Mouse (Mus musculus): Measurements from ENCODE around the gene Usp39. TPM values are rescaled to one million over a fixed set of nuclear protein-coding genes. Genes with fewer than 3 reads are reported as not detected.

Usp39 gene
- total and polyA plus RNA-seq, 2 experiments from 2014 or later: 39.0 to 52.6 TPM

- WGBS: 87% methylated on average over 7 of the region's 7 CpGs
- no peak for ATAC-seq
- no peak for TF ChIP-seq CTCF (IDR thresholded peaks at IDR 0.05; ENCODE audit: low read depth)
Observed at GRCm38 (mm10) chr6:72279505-72279904, 65.5 kb downstream of the Usp39 start.

GRCm38 (mm10) chr6:72278835-72279234, 66.1 kb downstream of the Usp39 start:
- TF ChIP-seq CTCF (IDR thresholded peaks at IDR 0.05; ENCODE audit: low read depth): no peak
- no peaks in the 10 kb centered on the region for H3K36me3 ChIP-seq (ENCODE audit: insufficient read depth)
- H3K4me3 ChIP-seq (ENCODE audit: low read depth, low read length): no peak overlapping the region
- no peak for ATAC-seq
- H3K27me3 ChIP-seq (ENCODE audit: insufficient read depth, low read length): no peaks in the 10 kb centered on the region
- H3K4me2 ChIP-seq (ENCODE audit: low read depth): no peak overlapping the region
- no peak overlapping the region for H3K27ac ChIP-seq (ENCODE audit: low read depth, low read length)
- H3K4me1 ChIP-seq (ENCODE audit: insufficient read depth): no peaks in the 10 kb centered on the region
- H3K9me3 ChIP-seq (ENCODE audit: low read length): no peaks in the 10 kb centered on the region
- DNase-seq: no peak
- 74% methylated on average over 4 of the region's 4 CpGs for WGBS
- no peak overlapping the region for H3K9ac ChIP-seq

More at GRCm38 (mm10) chr6:72279505-72279904, 65.5 kb downstream of the Usp39 start:
- Histone ChIP-seq H3K27me3 (ENCODE audit: insufficient read depth, low read length) (no peaks in the 10 kb centered on the region), H3K4me3 (ENCODE audit: low read depth, low read length) (no peak overlapping the region), H3K36me3 (ENCODE audit: insufficient read depth) (no peaks in the 10 kb centered on the region), H3K4me1 (ENCODE audit: insufficient read depth) (no peaks in the 10 kb centered on the region), H3K9ac (no peak overlapping the region), H3K4me2 (ENCODE audit: low read depth) (no peak overlapping the region), H3K9me3 (ENCODE audit: low read length) (no peaks in the 10 kb centered on the region), H3K27ac (ENCODE audit: low read depth, low read length) (no peak overlapping the region)
- no peak for DNase-seq

DNA sequence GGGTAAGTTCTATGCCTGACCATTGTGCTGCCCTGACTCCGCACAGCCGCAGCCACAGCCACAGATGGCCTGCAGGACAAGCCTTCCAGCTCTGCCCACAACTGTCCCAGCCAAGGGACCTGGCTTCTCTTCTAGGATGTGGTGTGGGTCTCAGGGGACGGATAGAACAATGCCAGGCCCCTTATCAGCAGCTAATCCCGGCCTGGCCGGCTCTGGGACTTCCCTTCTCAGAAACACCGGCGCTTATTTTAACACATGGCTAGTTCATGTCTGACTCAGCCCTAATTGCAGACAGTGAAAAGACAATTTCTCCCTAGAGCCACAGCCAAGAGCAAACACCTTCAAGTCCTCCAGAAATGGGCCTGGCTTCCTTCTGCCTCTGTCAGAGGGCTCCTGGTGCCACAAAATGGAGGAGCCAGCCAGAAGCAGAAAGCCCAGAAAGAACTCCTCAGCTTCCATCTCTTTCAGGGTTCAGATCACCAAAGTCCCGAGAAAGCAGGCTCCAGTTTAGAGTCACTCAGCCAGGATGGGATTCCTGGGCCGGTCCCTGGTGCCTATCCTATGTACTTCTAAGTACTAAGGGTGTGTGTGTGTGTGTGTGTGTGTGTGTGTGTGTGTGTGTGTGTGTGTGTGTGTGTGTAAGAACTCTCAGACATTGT, 67.3 kb downstream of the Usp39 start:
- WGBS: 76% methylated on average over 9 of the region's 9 CpGs

DNA sequence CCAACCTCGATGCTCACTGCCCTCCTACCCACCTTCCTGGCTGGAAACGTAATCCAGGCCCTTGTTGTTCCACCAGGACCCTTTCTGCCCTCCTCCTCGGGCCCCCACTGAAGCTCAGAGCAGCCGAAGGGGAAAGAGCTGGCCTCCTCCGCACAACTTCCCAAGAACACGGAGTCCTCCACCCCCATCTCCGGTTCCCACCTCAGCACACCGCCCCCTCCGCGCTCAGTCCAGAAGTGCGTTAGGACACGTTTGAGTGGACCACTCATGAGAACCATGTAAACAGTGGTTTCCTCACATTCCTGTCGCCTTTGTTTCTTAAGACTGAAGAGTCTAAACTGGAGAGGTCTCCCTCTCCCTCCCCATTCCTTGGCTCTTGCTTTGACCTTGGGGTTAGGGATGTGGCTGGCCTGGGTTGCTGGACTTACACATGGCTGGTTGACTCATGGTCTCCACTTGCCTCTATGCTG, 68.0 kb downstream of the Usp39 start:
- 84% methylated on average over 13 of the region's 13 CpGs for WGBS
- no peaks in the 10 kb centered on the region for H3K36me3 ChIP-seq (ENCODE audit: insufficient read depth)
- no peak overlapping the region for H3K27ac ChIP-seq (ENCODE audit: low read depth, low read length)
- H3K9me3 ChIP-seq (ENCODE audit: low read length): no peaks in the 10 kb centered on the region
- no peaks in the 10 kb centered on the region for H3K27me3 ChIP-seq (ENCODE audit: insufficient read depth, low read length)
- no peak overlapping the region for H3K9ac ChIP-seq
- ATAC-seq (no peak), DNase-seq (no peak)
- H3K4me1 ChIP-seq (ENCODE audit: insufficient read depth): no peaks in the 10 kb centered on the region
- no peak overlapping the region for H3K4me3 ChIP-seq (ENCODE audit: low read depth, low read length)
- no peak for TF ChIP-seq CTCF (IDR thresholded peaks at IDR 0.05; ENCODE audit: low read depth)
- H3K4me2 ChIP-seq (ENCODE audit: low read depth): no peak overlapping the region

More for the DNA sequence above, 67.3 kb downstream of the Usp39 start:
- no peaks in the 10 kb centered on the region for H3K9me3 ChIP-seq (ENCODE audit: low read length)
- no peak for ATAC-seq
- H3K4me2 ChIP-seq (ENCODE audit: low read depth): no peak overlapping the region
- no peak for DNase-seq
- H3K4me3 ChIP-seq (ENCODE audit: low read depth, low read length): no peak overlapping the region
- no peak for TF ChIP-seq CTCF (IDR thresholded peaks at IDR 0.05; ENCODE audit: low read depth)
- no peak overlapping the region for H3K27ac ChIP-seq (ENCODE audit: low read depth, low read length)
- H3K9ac ChIP-seq: no peak overlapping the region
- no peaks in the 10 kb centered on the region for H3K4me1 ChIP-seq (ENCODE audit: insufficient read depth)
- H3K27me3 ChIP-seq (ENCODE audit: insufficient read depth, low read length): no peaks in the 10 kb centered on the region
- H3K36me3 ChIP-seq (ENCODE audit: insufficient read depth): no peaks in the 10 kb centered on the region

DNA sequence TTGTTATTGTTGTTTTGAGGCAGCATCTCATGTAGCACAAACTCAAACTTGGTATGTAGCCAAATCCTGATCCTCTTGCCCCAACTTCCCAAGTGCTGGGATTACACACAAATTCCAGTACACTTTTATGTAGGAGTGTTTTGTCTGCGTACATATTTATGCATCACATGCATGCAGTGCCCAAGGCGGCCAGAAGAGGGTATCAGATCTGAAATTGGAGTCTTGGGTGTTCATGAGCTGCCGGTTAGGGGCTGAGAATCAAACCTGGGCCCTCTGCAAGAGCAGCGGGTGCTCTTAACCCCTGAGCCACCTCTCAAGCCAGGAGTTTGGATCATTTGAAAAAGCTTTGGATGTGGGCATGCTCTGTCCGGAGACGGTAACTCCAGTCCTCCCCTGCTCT, 68.8 kb downstream of the Usp39 start:
- H3K27ac ChIP-seq (ENCODE audit: low read depth, low read length): no peak overlapping the region

DNA sequence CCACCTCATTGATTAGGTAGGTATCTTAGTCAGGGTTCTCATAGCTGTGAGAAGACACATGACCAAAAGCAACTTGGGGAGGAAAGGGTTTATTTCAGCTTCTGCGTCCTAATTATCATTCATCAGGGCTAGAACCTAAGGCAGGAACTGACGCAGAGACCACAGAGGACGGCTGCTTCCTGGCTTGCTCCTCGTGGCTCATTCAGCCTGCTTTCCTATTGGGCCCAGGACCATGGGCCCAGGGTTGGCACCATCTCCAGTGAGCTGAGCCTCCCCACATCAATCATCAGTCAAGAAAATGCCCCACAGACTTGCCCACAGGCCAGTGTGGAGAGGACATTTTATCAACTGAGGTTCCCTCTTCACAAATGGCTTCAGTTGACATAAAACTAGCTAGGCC, 69.5 kb downstream of the Usp39 start:
- Histone ChIP-seq H3K36me3 (ENCODE audit: insufficient read depth) (no peaks in the 10 kb centered on the region), H3K4me3 (ENCODE audit: low read depth, low read length) (no peak overlapping the region), H3K9ac (no peak overlapping the region), H3K27ac (ENCODE audit: low read depth, low read length) (no peak overlapping the region), H3K27me3 (ENCODE audit: insufficient read depth, low read length) (no peaks in the 10 kb centered on the region), H3K9me3 (ENCODE audit: low read length) (no peaks in the 10 kb centered on the region), H3K4me1 (ENCODE audit: insufficient read depth) (peaks cover 1% of the 10 kb centered on the region; the same call in 1 of the 2 replicates), H3K4me2 (ENCODE audit: low read depth) (no peak overlapping the region)
- no peak for DNase-seq
- TF ChIP-seq CTCF (IDR thresholded peaks at IDR 0.05; ENCODE audit: low read depth): no peak
- ATAC-seq: no peak
- 75% methylated on average over 4 of the region's 4 CpGs for WGBS

More for the DNA sequence above, 68.8 kb downstream of the Usp39 start:
- H3K27me3 ChIP-seq (ENCODE audit: insufficient read depth, low read length): no peaks in the 10 kb centered on the region
- H3K4me2 ChIP-seq (ENCODE audit: low read depth): no peak overlapping the region
- WGBS: 92% methylated on average over 6 of the region's 6 CpGs
- ATAC-seq: no peak
- no peak for DNase-seq
- H3K9ac ChIP-seq: no peak overlapping the region
- no peaks in the 10 kb centered on the region for H3K4me1 ChIP-seq (ENCODE audit: insufficient read depth)
- H3K4me3 ChIP-seq (ENCODE audit: low read depth, low read length): no peak overlapping the region
- no peaks in the 10 kb centered on the region for H3K36me3 ChIP-seq (ENCODE audit: insufficient read depth)
- H3K9me3 ChIP-seq (ENCODE audit: low read length): no peaks in the 10 kb centered on the region
- TF ChIP-seq CTCF (IDR thresholded peaks at IDR 0.05; ENCODE audit: low read depth): no peak

- Histone ChIP-seq H3K27me3 (ENCODE audit: insufficient read depth, low read length) (no peaks in the 10 kb centered on the region), H3K4me3 (ENCODE audit: low read depth, low read length) (no peak overlapping the region), H3K27ac (ENCODE audit: low read depth, low read length) (no peak overlapping the region), H3K36me3 (ENCODE audit: insufficient read depth) (no peaks in the 10 kb centered on the region), H3K9me3 (ENCODE audit: low read length) (no peaks in the 10 kb centered on the region), H3K4me2 (ENCODE audit: low read depth) (no peak overlapping the region), H3K4me1 (ENCODE audit: insufficient read depth) (peaks cover 3% of the 10 kb centered on the region; the same call in 1 of the 2 replicates), H3K9ac (no peak overlapping the region)
- ATAC-seq: no peak
- DNase-seq: no peak
- WGBS: 82% methylated on average over 6 of the region's 6 CpGs
- TF ChIP-seq CTCF (IDR thresholded peaks at IDR 0.05; ENCODE audit: low read depth): no peak
Observed at GRCm38 (mm10) chr6:72273153-72273552, 71.8 kb downstream of the Usp39 start.

All from forebrain, postnatal 0 days (tissue).